10 mouse cellular contexts compared by ENCODE assay signal in genomic region chr4:81483159-81483558, GRCm38 (mm10). TPM values are rescaled to one million over a fixed set of nuclear protein-coding genes. Genes with fewer than 3 reads are reported as not detected.
A peak's percentile ranks its signal among the peaks of the same experiment; 100 is the strongest.
DNase-seq lines count a peak whose midpoint lies in the region; ATAC-seq lines count a peak whose summit lies in the region.
"Had no signal": no experiment of that assay in that cellular context is flagged by ENCODE, and none has a peak within 500 bp of the region (broad histone marks: within the 10 kb centered on the region; RNA-seq: fewer than 3 reads in every experiment).

No protein-coding gene starts in this region.

- H3K4me1 ChIP-seq in lung, embryonic 16.5 days (replicated peaks; ENCODE audit: control insufficient read depth, insufficient read depth, low read length): peaks cover 8% of the 10 kb centered on the region; the same call in 1 of the 2 replicates
- H3K4me1 ChIP-seq in heart, embryonic 13.5 days: peaks cover 11% of the 10 kb centered on the region
- 0 out of 2 replicates have a peak, but pooled peaks cover 2% of the 10 kb centered on the region for H3K4me1 ChIP-seq in stomach, embryonic 14.5 days (ENCODE audit: control insufficient read depth, insufficient read depth, low read length)

- peak; percentile 88 for ATAC-seq in lung, embryonic 16.5 days (ENCODE audit: low read depth)
- no peak for ATAC-seq in heart, embryonic 13.5 days (ENCODE audit: extremely low read depth, insufficient number of reproducible peaks, low FRiP score, low TSS enrichment)
- no peak for ATAC-seq in stomach, embryonic 14.5 days (ENCODE audit: insufficient number of reproducible peaks, insufficient read depth, low FRiP score, low read depth)
- ATAC-seq in granulocyte monocyte progenitor cell, adult 5-6 weeks (replicated peaks; ENCODE audit: poor library complexity, severe bottlenecking): no peak
- ATAC-seq: hindbrain, postnatal 0 days had no signal

- peak overlapping the region; percentile 45 for H3K4me2 ChIP-seq in lung, embryonic 16.5 days (ENCODE audit: low read depth, low read length)
- H3K4me2 ChIP-seq in heart, embryonic 13.5 days: peak overlapping the region; percentile 39
- 0 out of 2 replicates have a peak overlapping the region, but pooled peaks have one; percentile 5 for H3K4me2 ChIP-seq in stomach, embryonic 14.5 days (replicated peaks; ENCODE audit: low read depth, low read length)
- H3K4me2 ChIP-seq: neural tube, embryonic 12.5 days had no signal

- WGBS in lung, embryonic 16.5 days: 5% methylated on average over 6 of the region's 6 CpGs
- 15% methylated on average over 6 of the region's 6 CpGs for WGBS in heart, embryonic 13.5 days
- 17% methylated on average over 6 of the region's 6 CpGs for WGBS in stomach, embryonic 14.5 days

- no peaks in the 10 kb centered on the region for H3K9me3 ChIP-seq in lung, embryonic 16.5 days (ENCODE audit: control insufficient read depth, low read length)
- no peaks in the 10 kb centered on the region for H3K9me3 ChIP-seq in heart, embryonic 13.5 days
- H3K9me3 ChIP-seq in stomach, embryonic 14.5 days (ENCODE audit: control insufficient read depth, low read depth, low read length): no peaks in the 10 kb centered on the region
- H3K9me3 ChIP-seq: neural tube, embryonic 12.5 days had no signal

- H3K27ac ChIP-seq in lung, embryonic 16.5 days (ENCODE audit: low read length): peak overlapping the region; percentile 74
- H3K27ac ChIP-seq in heart, embryonic 13.5 days (replicated peaks): 0 out of 2 replicates have a peak overlapping the region, but pooled peaks have one; percentile 50
- no peak overlapping the region for H3K27ac ChIP-seq in stomach, embryonic 14.5 days (ENCODE audit: low read length)
- H3K27ac ChIP-seq: hindbrain, postnatal 0 days; neural tube, embryonic 12.5 days had no signal

- peak; percentile 23 for DNase-seq in embryo, embryonic 10.5 days (ENCODE audit: low spot score)
- no peak for DNase-seq in embryo, embryonic 10 days (ENCODE audit: low spot score)
- DNase-seq in lung, postnatal 14 days: no peak
- DNase-seq in layer of hippocampus, adult 9-10 months (ENCODE audit: low spot score): no peak

- H3K36me3 ChIP-seq in lung, embryonic 16.5 days (ENCODE audit: control insufficient read depth, insufficient read depth, low read length): no peaks in the 10 kb centered on the region
- H3K36me3 ChIP-seq in heart, embryonic 13.5 days: no peaks in the 10 kb centered on the region
- H3K36me3 ChIP-seq in stomach, embryonic 14.5 days (ENCODE audit: control insufficient read depth, insufficient read depth, low read length): no peaks in the 10 kb centered on the region
- H3K36me3 ChIP-seq: neural tube, embryonic 12.5 days had no signal

- H3K9ac ChIP-seq in lung, embryonic 16.5 days (ENCODE audit: low read length): no peak overlapping the region
- no peak overlapping the region for H3K9ac ChIP-seq in heart, embryonic 13.5 days
- H3K9ac ChIP-seq in stomach, embryonic 14.5 days (replicated peaks; ENCODE audit: low read depth, low read length): no peak overlapping the region
- H3K9ac ChIP-seq: neural tube, embryonic 12.5 days had no signal

- H3K4me3 ChIP-seq in lung, embryonic 16.5 days (ENCODE audit: low read length): 0 out of 2 replicates have a peak overlapping the region, but pooled peaks have one; percentile 15
- no peak overlapping the region for H3K4me3 ChIP-seq in heart, embryonic 13.5 days
- H3K4me3 ChIP-seq in stomach, embryonic 14.5 days (ENCODE audit: low read depth, low read length): no peak overlapping the region
- H3K4me3 ChIP-seq: neural tube, embryonic 12.5 days had no signal

- no peaks in the 10 kb centered on the region for H3K27me3 ChIP-seq in lung, embryonic 16.5 days (ENCODE audit: control insufficient read depth, insufficient read depth, low read depth, low read length)
- no peaks in the 10 kb centered on the region for H3K27me3 ChIP-seq in heart, embryonic 13.5 days (replicated peaks)
- no peaks in the 10 kb centered on the region for H3K27me3 ChIP-seq in stomach, embryonic 14.5 days (ENCODE audit: control insufficient read depth, insufficient read depth, low read length)
- H3K27me3 ChIP-seq: neural tube, embryonic 12.5 days had no signal

RNA-seq across cellular contexts. Expression of gene Mpdz, which starts 40.5 kb away (rescaled TPM):
- polyA plus RNA-seq in lung, embryonic 16.5 days (2015; fragmentation: Nextera tagmentation; extraction: Ambion mirVana): 30.5 TPM in 2 replicates
- polyA plus RNA-seq in heart, embryonic 13.5 days (2015; fragmentation: Nextera tagmentation; extraction: Ambion mirVana): 19.6 and 21.0 TPM in 2 replicates
- polyA plus RNA-seq in stomach, embryonic 14.5 days (2014; fragmentation: Nextera tagmentation; extraction: Ambion mirVana): 33.4 and 35.1 TPM in 2 replicates
- total RNA-seq in granulocyte monocyte progenitor cell, adult 5-6 weeks (2014; fragmentation: Nextera tagmentation): not detected in 2 replicates
- 0.10 TPM in 1 of 2 replicates, not detected in the other for total RNA-seq in granulocyte monocyte progenitor cell, adult 5-6 weeks (2017)
